Mouse (Mus musculus) heart, adult 2 months (tissue): ENCODE measurements around the gene 1700029F12Rik.

Source experiments
- CTCF ChIP-seq: fragments of 200-600 bp; IDR thresholded peaks from 2 replicates; pipeline ENCODE4 v1.8.1; 2022; ENCODE audit warnings: antibody characterized with exemption, mild to moderate bottlenecking, moderate library complexity
- EP300 ChIP-seq: fragments of 200-500 bp; IDR thresholded peaks from 2 replicates; pipeline ENCODE4 v1.6.1; 2011; ENCODE audit warnings: low read depth, low read length, control low read depth; ENCODE audit not compliant: insufficient read depth

DNA sequence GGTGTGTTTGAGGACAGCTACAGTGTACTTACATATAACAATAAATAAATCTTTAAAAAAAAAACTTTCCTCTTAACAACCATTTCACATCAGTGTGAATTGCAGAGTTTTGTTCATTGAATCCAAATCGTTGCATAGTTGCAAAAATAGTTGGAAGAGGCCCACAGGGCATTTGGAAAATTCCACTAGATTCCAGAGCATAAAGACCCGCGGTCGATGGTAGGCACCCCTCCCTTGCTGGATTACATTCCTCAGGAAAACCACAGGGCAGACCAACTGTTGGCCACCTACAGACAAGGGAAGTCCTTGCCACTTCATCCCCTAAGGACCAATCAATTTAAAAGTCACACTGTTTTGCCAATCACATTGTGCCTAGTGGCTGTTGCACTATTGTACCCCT is 19.8 kb downstream of the 1700029F12Rik start:
- TF ChIP-seq EP300 = no peak
- no peak for TF ChIP-seq CTCF
